Mouse (Mus musculus) heart, embryonic 10.5 days (tissue): ENCODE data around the gene Fthl17a. TPM values are rescaled to one million over a fixed set of nuclear protein-coding genes. Genes with fewer than 3 reads are reported as not detected.

ENCODE experiments used
- DNase-seq: peaks from one replicate; pipeline ENCODE4 v3.0.0-alpha.2; 2017; ENCODE audit warnings: low spot score
- H3K27ac ChIP-seq: fragments of 300-500 bp; sonication (generic); 2 replicates; pipeline ENCODE4 v1.5.1; 2016; ENCODE audit warnings: mild to moderate bottlenecking
- H3K27me3 ChIP-seq: fragments of 300-500 bp; sonication (generic); 2 replicates; pipeline ENCODE4 v1.6.1; 2016; ENCODE audit warnings: mild to moderate bottlenecking; ENCODE audit not compliant: poor library complexity, insufficient read depth, severe bottlenecking
- H3K36me3 ChIP-seq: fragments of 300-500 bp; sonication (generic); 2 replicates; pipeline ENCODE4 v1.6.1; 2016; ENCODE audit warnings: mild to moderate bottlenecking, moderate library complexity
- H3K4me1 ChIP-seq: fragments of 300-500 bp; sonication (generic); 2 replicates; pipeline ENCODE4 v1.6.1; 2016; ENCODE audit warnings: mild to moderate bottlenecking
- H3K4me3 ChIP-seq: fragments of 300-500 bp; sonication (generic); 2 replicates; pipeline ENCODE4 v1.5.1; 2016; ENCODE audit warnings: mild to moderate bottlenecking, moderate library complexity
- H3K9me3 ChIP-seq: fragments of 300-500 bp; sonication (generic); 2 replicates; pipeline ENCODE4 v1.6.1; 2016; ENCODE audit warnings: mild to moderate bottlenecking, moderate library complexity
- WGBS: fragments of 180-500 bp; shearing (Covaris S2); methylation state at CpG from one replicate; pipeline ENCODE4 v1.1.7; 2016; 5-methylcytosine and 5-hydroxymethylcytosine counted together
- polyA plus RNA-seq: library from polyadenylated mRNA; unstranded; fragments of >200 nt; fragmentation: Nextera tagmentation; extraction: Ambion mirVana; gene quantifications from 2 replicates; pipeline ENCODE4 v1.2.1, GENCODE M21; 2016

Fthl17a gene
- not detected in 2 replicates for polyA plus RNA-seq

- Histone ChIP-seq H3K4me3 (no peak within 1 kb of the TSS), H3K36me3 (no peaks in the 10 kb centered on the region), H3K27ac (no peak within 1 kb of the TSS), H3K27me3 (no peaks in the 10 kb centered on the region), H3K4me1 (no peaks in the 10 kb centered on the region), H3K9me3 (no peaks in the 10 kb centered on the region)
- 74% methylated on average over 2 of the region's 2 CpGs for WGBS
- DNase-seq, result no peak
These were observed at the start of gene Fthl17a for GRCm38 (mm10) chrX:85249379-85249778. TSS of gene Fthl17a (plus strand) at chrX:85249679.

GRCm38 (mm10) chrX:85207001-85207400 is 42.5 kb upstream of the Fthl17a start:
- 73% methylated on average over 2 of the region's 2 CpGs for WGBS
- DNase-seq, result no peak
- no peaks in the 10 kb centered on the region for H3K27me3 ChIP-seq
- no peaks in the 10 kb centered on the region for H3K9me3 ChIP-seq
- no peaks in the 10 kb centered on the region for H3K36me3 ChIP-seq
- no peak overlapping the region for H3K27ac ChIP-seq
- H3K4me1 ChIP-seq, result no peaks in the 10 kb centered on the region
- H3K4me3 ChIP-seq, result no peak overlapping the region

- Histone ChIP-seq H3K4me1 (peaks cover 2% of the 10 kb centered on the region; the same call in 1 of the 2 replicates), H3K4me3 (no peak overlapping the region), H3K9me3 (no peaks in the 10 kb centered on the region), H3K36me3 (no peaks in the 10 kb centered on the region), H3K27ac (no peak overlapping the region), H3K27me3 (no peaks in the 10 kb centered on the region)
- no peak for DNase-seq
These were observed 22.6 kb upstream of the Fthl17a start for GRCm38 (mm10) chrX:85226883-85227282.

DNA sequence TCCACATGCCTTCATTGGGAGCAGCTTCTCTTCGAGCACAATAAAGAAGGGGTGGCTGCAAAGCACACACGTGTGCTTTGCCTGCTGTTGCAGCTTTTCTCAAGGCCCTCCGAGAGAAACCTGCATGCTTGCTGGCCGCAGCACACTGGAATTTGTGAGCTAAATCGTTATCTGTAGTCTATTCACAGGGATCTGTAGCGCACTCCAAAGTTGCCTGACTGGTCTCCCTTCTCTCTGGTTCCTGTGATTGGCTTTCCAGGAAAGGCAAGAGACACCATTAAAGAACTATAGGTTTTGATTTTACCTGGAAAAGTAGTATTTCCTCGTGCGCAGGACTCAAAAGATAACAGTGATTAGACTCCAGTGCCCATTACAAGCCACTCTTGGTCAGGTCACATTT is 22.3 kb downstream of the Fthl17a start:
- no peaks in the 10 kb centered on the region for H3K27me3 ChIP-seq
- no peaks in the 10 kb centered on the region for H3K4me1 ChIP-seq
- no peaks in the 10 kb centered on the region for H3K36me3 ChIP-seq
- no peak for DNase-seq
- H3K27ac ChIP-seq, result no peak overlapping the region
- H3K4me3 ChIP-seq, result no peak overlapping the region
- 36% methylated on average over 8 of the region's 8 CpGs for WGBS
- H3K9me3 ChIP-seq, result no peaks in the 10 kb centered on the region

- no peak overlapping the region for H3K27ac ChIP-seq
- no peaks in the 10 kb centered on the region for H3K27me3 ChIP-seq
- WGBS, result 47% methylated on average over 6 of the region's 6 CpGs
These were observed 22.8 kb downstream of the Fthl17a start for GRCm38 (mm10) chrX:85272296-85272695.

DNA sequence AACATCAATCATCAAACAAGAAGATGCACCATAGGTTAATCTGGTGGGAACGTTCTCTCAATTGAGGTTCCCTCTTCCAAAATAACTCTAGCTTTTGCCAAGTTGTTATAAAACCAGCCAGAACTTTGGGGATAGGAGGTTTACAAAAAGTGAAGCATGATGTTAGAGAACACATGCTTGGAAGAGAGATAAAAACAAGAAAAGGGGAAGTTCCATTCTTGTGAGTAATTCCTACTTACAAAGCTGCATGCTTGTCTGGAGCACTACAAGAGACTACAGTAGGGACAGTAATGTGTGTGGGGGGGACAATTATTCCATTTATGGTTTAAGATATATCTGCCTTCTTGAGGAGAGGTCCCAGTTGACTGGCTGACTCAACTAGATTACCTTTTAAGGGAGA is 40.4 kb downstream of the Fthl17a start:
- DNase-seq, result no peak
- WGBS, result 56% methylated on average over 1 of the region's 1 CpGs
- H3K36me3 ChIP-seq, result no peaks in the 10 kb centered on the region
- no peak overlapping the region for H3K27ac ChIP-seq
- H3K27me3 ChIP-seq, result no peaks in the 10 kb centered on the region
- H3K4me3 ChIP-seq, result no peak overlapping the region
- no peaks in the 10 kb centered on the region for H3K9me3 ChIP-seq
- no peaks in the 10 kb centered on the region for H3K4me1 ChIP-seq

More at GRCm38 (mm10) chrX:85272296-85272695, 22.8 kb downstream of the Fthl17a start:
- Histone ChIP-seq H3K9me3 (no peaks in the 10 kb centered on the region), H3K36me3 (no peaks in the 10 kb centered on the region), H3K4me3 (no peak overlapping the region), H3K4me1 (no peaks in the 10 kb centered on the region)
- no peak for DNase-seq

DNA sequence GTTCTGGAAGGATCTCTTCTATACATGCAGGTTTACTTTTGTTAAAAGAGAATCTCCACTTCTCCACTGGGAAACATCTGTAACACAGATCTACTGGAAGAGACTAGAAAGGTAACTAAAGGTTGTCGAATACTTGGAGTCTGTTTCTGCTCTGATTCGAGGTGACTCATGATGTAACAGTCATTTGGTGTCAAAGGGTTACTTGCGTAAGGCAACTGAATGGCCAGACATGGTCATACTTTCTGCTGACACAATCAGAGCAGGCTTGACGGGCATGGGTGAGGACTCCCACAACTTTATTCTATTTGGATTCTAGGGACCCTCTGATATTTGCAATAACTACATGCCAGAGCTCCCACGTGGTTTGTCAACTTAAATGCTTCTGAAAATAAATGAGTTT is 43.3 kb downstream of the Fthl17a start:
- no peaks in the 10 kb centered on the region for H3K4me1 ChIP-seq
- no peak overlapping the region for H3K27ac ChIP-seq
- H3K9me3 ChIP-seq, result no peaks in the 10 kb centered on the region
- 69% methylated on average over 5 of the region's 5 CpGs for WGBS
- no peaks in the 10 kb centered on the region for H3K27me3 ChIP-seq
- no peaks in the 10 kb centered on the region for H3K36me3 ChIP-seq
- DNase-seq, result no peak
- no peak overlapping the region for H3K4me3 ChIP-seq

DNA sequence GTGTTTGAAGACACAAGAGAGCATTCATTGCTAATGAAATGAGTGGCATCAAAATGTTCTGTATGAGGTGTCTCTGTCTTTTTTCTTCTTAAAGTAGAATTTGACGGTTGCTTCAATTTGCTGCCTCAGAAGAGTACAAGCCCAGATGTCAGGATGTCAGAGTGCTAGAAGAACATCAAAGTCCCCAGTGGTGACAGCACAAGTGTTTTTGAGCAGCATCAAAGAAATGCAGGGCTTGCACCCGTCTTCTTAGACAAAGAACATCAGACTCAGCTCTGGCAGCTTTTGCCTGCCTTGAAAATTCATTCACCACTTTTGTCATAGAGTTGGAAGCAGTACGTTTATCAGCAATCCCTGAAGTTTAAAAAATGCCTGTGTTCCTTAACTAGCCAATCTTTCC is 44.5 kb downstream of the Fthl17a start:
- Histone ChIP-seq H3K27ac (no peak overlapping the region), H3K9me3 (no peaks in the 10 kb centered on the region), H3K4me1 (no peaks in the 10 kb centered on the region), H3K4me3 (no peak overlapping the region), H3K27me3 (no peaks in the 10 kb centered on the region), H3K36me3 (no peaks in the 10 kb centered on the region)
- WGBS, result 33% methylated on average over 3 of the region's 3 CpGs
- DNase-seq, result no peak

DNA sequence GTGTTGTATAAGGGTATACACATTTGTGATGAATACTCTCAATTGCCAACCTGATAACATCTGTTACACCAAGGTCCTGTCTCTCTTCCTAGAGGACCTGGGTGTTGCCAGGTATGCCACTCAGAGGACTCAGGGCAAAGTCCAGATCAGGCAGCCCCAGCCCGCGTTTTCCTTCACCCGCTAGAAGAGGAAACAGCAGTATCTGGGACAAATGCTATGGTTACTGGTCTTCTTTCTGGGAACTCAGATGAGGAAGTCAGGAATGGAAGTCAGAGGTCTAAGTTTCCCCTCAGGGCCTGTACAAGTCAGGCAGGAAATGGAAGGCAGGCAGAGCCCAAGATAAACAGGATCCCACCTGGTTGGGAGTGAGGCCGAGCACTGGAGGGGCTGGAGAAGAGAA is 55.2 kb downstream of the Fthl17a start:
- DNase-seq, result no peak
- Histone ChIP-seq H3K4me1 (no peaks in the 10 kb centered on the region), H3K9me3 (no peaks in the 10 kb centered on the region), H3K4me3 (no peak overlapping the region), H3K27ac (no peak overlapping the region), H3K36me3 (no peaks in the 10 kb centered on the region), H3K27me3 (no peaks in the 10 kb centered on the region)
- 70% methylated on average over 4 of the region's 4 CpGs for WGBS

- Histone ChIP-seq H3K4me1 (no peaks in the 10 kb centered on the region), H3K27ac (no peak overlapping the region), H3K27me3 (no peaks in the 10 kb centered on the region), H3K9me3 (no peaks in the 10 kb centered on the region), H3K36me3 (no peaks in the 10 kb centered on the region), H3K4me3 (no peak overlapping the region)
- no peak for DNase-seq
- 77% methylated on average over 4 of the region's 4 CpGs for WGBS
These were observed 69.1 kb downstream of the Fthl17a start for GRCm38 (mm10) chrX:85318576-85318975.

DNA sequence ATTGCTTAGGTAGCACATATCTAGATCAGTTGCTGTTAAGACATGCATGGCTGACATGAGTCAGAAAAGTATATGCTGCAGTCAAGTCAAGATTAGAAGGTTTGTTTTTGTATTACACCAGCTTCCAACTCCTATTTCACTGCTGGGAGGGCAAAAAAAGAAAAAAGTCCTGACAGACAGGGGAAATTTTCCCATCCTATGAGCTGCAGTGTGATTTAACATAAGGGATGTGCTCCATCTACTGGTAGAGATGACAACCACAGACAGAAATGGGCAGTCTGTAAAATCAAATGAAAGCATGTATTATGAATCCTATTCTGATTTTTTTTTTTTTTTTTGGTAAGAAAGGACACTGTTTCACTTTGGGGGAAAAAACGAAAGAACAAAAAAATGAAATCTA is 69.7 kb downstream of the Fthl17a start:
- WGBS, result 30% methylated on average over 1 of the region's 1 CpGs
- no peaks in the 10 kb centered on the region for H3K27me3 ChIP-seq
- H3K4me1 ChIP-seq, result no peaks in the 10 kb centered on the region
- DNase-seq, result no peak
- no peaks in the 10 kb centered on the region for H3K9me3 ChIP-seq
- no peak overlapping the region for H3K27ac ChIP-seq
- H3K36me3 ChIP-seq, result no peaks in the 10 kb centered on the region
- no peak overlapping the region for H3K4me3 ChIP-seq
